Mouse (Mus musculus) liver, embryonic 13.5 days (tissue): Measurements from ENCODE around the gene Ugt1a2. TPM values are rescaled to one million over a fixed set of nuclear protein-coding genes. Genes with fewer than 3 reads are reported as not detected.

ENCODE experiments used
- ATAC-seq: fragments of 200-750 bp; cut with Nextera tagmentation; 2 replicates; pipeline ENCODE4 v1.8.0; 2017; ENCODE audit warnings: low read depth, mild to moderate bottlenecking, moderate number of reproducible peaks, moderate library complexity
- DNase-seq: peaks from one replicate; pipeline ENCODE4 v3.0.0; 2022
- H3K27ac ChIP-seq: fragments of 300-500 bp; sonication (generic); 2 replicates; pipeline ENCODE4 v1.5.1; 2015; ENCODE audit warnings: moderate library complexity, mild to moderate bottlenecking, inconsistent platforms
- H3K27me3 ChIP-seq: fragments of 300-500 bp; sonication (generic); 2 replicates; pipeline ENCODE4 v1.6.1; 2015; ENCODE audit warnings: mild to moderate bottlenecking, inconsistent platforms
- H3K36me3 ChIP-seq: fragments of 300-500 bp; sonication (generic); 2 replicates; pipeline ENCODE4 v1.6.1; 2015; ENCODE audit warnings: mild to moderate bottlenecking, inconsistent platforms
- H3K4me1 ChIP-seq: fragments of 300-500 bp; sonication (generic); replicated peaks from 2 replicates; pipeline ENCODE4 v1.6.1; 2015; ENCODE audit warnings: inconsistent platforms
- H3K4me2 ChIP-seq: fragments of 300-500 bp; sonication (generic); 2 replicates; pipeline ENCODE4 v1.6.1; 2015; ENCODE audit warnings: inconsistent platforms, mild to moderate bottlenecking, moderate library complexity
- H3K4me3 ChIP-seq: fragments of 300-500 bp; sonication (generic); replicated peaks from 2 replicates; pipeline ENCODE4 v1.5.1; 2015; ENCODE audit warnings: mild to moderate bottlenecking, inconsistent platforms
- H3K9ac ChIP-seq: fragments of 300-500 bp; sonication (generic); 2 replicates; pipeline ENCODE4 v1.6.1; 2015; ENCODE audit warnings: mild to moderate bottlenecking, inconsistent platforms
- H3K9me3 ChIP-seq: fragments of 300-500 bp; sonication (generic); replicated peaks from 2 replicates; pipeline ENCODE4 v1.6.1; 2016; ENCODE audit warnings: inconsistent platforms
- WGBS: fragments of 180-500 bp; shearing (Covaris S2); methylation state at CpG from one replicate; pipeline ENCODE4 v1.1.7; 2015; ENCODE audit not compliant: insufficient replicate concordance; 5-methylcytosine and 5-hydroxymethylcytosine counted together
- polyA plus RNA-seq: library from polyadenylated mRNA; unstranded; fragments of >200 nt; fragmentation: Nextera tagmentation; extraction: Ambion mirVana; gene quantifications from 2 replicates; pipeline ENCODE4 v1.2.1, GENCODE M21; 2015

The Ugt1a2 gene
- polyA plus RNA-seq, 1 experiment from 2014 or later, result not detected

DNA sequence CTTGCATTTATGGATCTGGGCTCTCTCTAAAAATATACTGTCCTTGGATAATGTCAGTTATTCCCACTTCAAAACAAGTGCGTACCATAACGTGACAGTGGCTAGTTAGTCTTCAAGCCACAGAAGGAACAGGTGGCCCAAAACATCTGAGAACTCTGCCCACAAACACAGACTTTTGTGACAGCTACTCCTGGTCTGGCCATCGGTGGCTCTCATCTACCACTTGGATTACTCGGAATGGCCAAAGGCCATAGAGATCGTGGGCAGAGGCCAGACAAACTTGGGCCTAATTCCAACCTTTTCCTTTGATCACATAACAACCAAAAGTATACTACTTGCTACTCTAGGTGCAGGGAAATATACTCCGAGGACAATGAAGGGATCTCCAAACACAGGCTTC lies 67.7 kb downstream of the Ugt1a2 start:
- H3K9ac ChIP-seq, result no peak overlapping the region
- 77% methylated on average over 6 of the region's 6 CpGs for WGBS
- no peaks in the 10 kb centered on the region for H3K4me1 ChIP-seq
- H3K27ac ChIP-seq, result no peak overlapping the region
- H3K4me3 ChIP-seq, result no peak overlapping the region
- H3K4me2 ChIP-seq, result no peak overlapping the region
- no peaks in the 10 kb centered on the region for H3K27me3 ChIP-seq
- no peak for ATAC-seq
- H3K9me3 ChIP-seq, result no peaks in the 10 kb centered on the region
- DNase-seq, result no peak
- H3K36me3 ChIP-seq, result peaks cover 93% of the 10 kb centered on the region

Other genes starting within 250 kb of the Ugt1a2 start
- 7.5 and 9.2 TPM in 2 replicates for gene Usp40, start 192.1 kb upstream of the Ugt1a2 start, polyA plus RNA-seq
- gene Ugt1a10, start 145.2 kb upstream of the Ugt1a2 start, polyA plus RNA-seq, result not detected in 2 replicates
- 0.16 and 0.21 TPM in 2 replicates for gene Ugt1a9, start 129.8 kb upstream of the Ugt1a2 start, polyA plus RNA-seq
- not detected in 2 replicates for gene Ugt1a8, start 112.8 kb upstream of the Ugt1a2 start, polyA plus RNA-seq
- 1.7 and 1.9 TPM in 2 replicates for gene Ugt1a7c, start 105.5 kb upstream of the Ugt1a2 start, polyA plus RNA-seq
- 2.1 TPM in 2 replicates for gene Ugt1a6b, start 97.3 kb upstream of the Ugt1a2 start, polyA plus RNA-seq
- gene Ugt1a6a, start 65.8 kb upstream of the Ugt1a2 start, polyA plus RNA-seq, result 3.4 and 4.3 TPM in 2 replicates
- gene Ugt1a5, start 34.6 kb upstream of the Ugt1a2 start, polyA plus RNA-seq, result not detected in 2 replicates
- 11.3 and 11.4 TPM in 2 replicates for gene Dnajb3, start 5.2 kb downstream of the Ugt1a2 start, polyA plus RNA-seq
- 0.08 TPM in 1 of 2 replicates, not detected in the other for gene Ugt1a1, start 11.4 kb downstream of the Ugt1a2 start, polyA plus RNA-seq
- 0.41 TPM in 2 replicates for gene Mroh2a, start 26.4 kb downstream of the Ugt1a2 start, polyA plus RNA-seq
- 61.0 and 69.7 TPM in 2 replicates for gene Hjurp, start 77.0 kb downstream of the Ugt1a2 start, polyA plus RNA-seq
- gene Trpm8, start 77.1 kb downstream of the Ugt1a2 start, polyA plus RNA-seq, result not detected in 2 replicates
- gene Spp2, start 206.4 kb downstream of the Ugt1a2 start, polyA plus RNA-seq, result 176 and 187 TPM in 2 replicates